Mouse (Mus musculus) forebrain, embryonic 14.5 days (tissue): ENCODE data around the gene Gm20388. TPM values are rescaled to one million over a fixed set of nuclear protein-coding genes. Genes with fewer than 3 reads are reported as not detected.

Source experiments
- ATAC-seq: fragments of 200-750 bp; cut with Nextera tagmentation; 2 replicates; pipeline ENCODE4 v1.8.0; 2017; ENCODE audit warnings: mild to moderate bottlenecking, moderate library complexity
- DNase-seq: peaks from one replicate; pipeline ENCODE4 v3.0.0-alpha.2; 2015; ENCODE audit warnings: low spot score
- H3K27ac ChIP-seq: fragments of 300-500 bp; sonication (generic); 2 replicates; pipeline ENCODE4 v1.5.1; 2014; ENCODE audit warnings: low read depth, mild to moderate bottlenecking, control low read depth, low read length, moderate library complexity
- H3K27me3 ChIP-seq: fragments of 300-500 bp; sonication (generic); replicated peaks from 2 replicates; pipeline ENCODE4 v1.6.1; 2014; ENCODE audit warnings: low read length, control low read depth, mixed read lengths; ENCODE audit not compliant: control insufficient read depth, insufficient read depth
- H3K36me3 ChIP-seq: fragments of 300-500 bp; sonication (generic); 2 replicates; pipeline ENCODE4 v1.6.1; 2014; ENCODE audit warnings: low read length, control low read depth; ENCODE audit not compliant: control insufficient read depth, insufficient read depth
- H3K4me1 ChIP-seq: fragments of 300-500 bp; sonication (generic); 2 replicates; pipeline ENCODE4 v1.6.1; 2014; ENCODE audit warnings: antibody characterized with exemption, low read length, control low read depth; ENCODE audit not compliant: control insufficient read depth, insufficient read depth
- H3K4me2 ChIP-seq: fragments of 300-500 bp; sonication (generic); 2 replicates; pipeline ENCODE4 v1.6.1; 2014; ENCODE audit warnings: mild to moderate bottlenecking, control low read depth, low read length
- H3K4me3 ChIP-seq: fragments of 300-500 bp; sonication (generic); 2 replicates; pipeline ENCODE4 v1.5.1; 2014; ENCODE audit warnings: low read depth, low read length, control low read depth
- H3K9ac ChIP-seq: fragments of 300-500 bp; sonication (generic); 2 replicates; pipeline ENCODE4 v1.6.1; 2014; ENCODE audit warnings: mild to moderate bottlenecking, low read length, control low read depth, moderate library complexity
- H3K9me3 ChIP-seq: fragments of 300-500 bp; sonication (generic); replicated peaks from 2 replicates; pipeline ENCODE4 v1.6.1; 2016; ENCODE audit warnings: low read length, control low read depth, mixed read lengths; ENCODE audit not compliant: control insufficient read depth
- WGBS: fragments of 180-500 bp; shearing (Covaris S2); extraction: QIAGEN DNeasy Blood & Tissue Kit; methylation state at CpG from one replicate; pipeline ENCODE4 v1.1.7; 2014; 5-methylcytosine and 5-hydroxymethylcytosine counted together
- polyA plus RNA-seq: library from polyadenylated mRNA; unstranded; fragments of >200 nt; fragmentation: Nextera tagmentation; extraction: Ambion mirVana; gene quantifications from 2 replicates; pipeline ENCODE4 v1.2.1, GENCODE M21; 2014

Gm20388 gene
- polyA plus RNA-seq, 1 experiment from 2014 or later, result 7.4 TPM

GRCm38 (mm10) chr8:122102286-122102685 lies 2191.6 kb downstream of the Gm20388 start:
- Histone ChIP-seq H3K36me3 (no peaks in the 10 kb centered on the region), H3K9me3 (no peaks in the 10 kb centered on the region), H3K9ac (no peak overlapping the region), H3K27me3 (no peaks in the 10 kb centered on the region), H3K4me3 (no peak overlapping the region), H3K4me1 (no peaks in the 10 kb centered on the region), H3K27ac (no peak overlapping the region), H3K4me2 (no peak overlapping the region)
- DNase-seq, result no peak
- 23% methylated on average over 8 of the region's 8 CpGs for WGBS
- no peak for ATAC-seq

DNA sequence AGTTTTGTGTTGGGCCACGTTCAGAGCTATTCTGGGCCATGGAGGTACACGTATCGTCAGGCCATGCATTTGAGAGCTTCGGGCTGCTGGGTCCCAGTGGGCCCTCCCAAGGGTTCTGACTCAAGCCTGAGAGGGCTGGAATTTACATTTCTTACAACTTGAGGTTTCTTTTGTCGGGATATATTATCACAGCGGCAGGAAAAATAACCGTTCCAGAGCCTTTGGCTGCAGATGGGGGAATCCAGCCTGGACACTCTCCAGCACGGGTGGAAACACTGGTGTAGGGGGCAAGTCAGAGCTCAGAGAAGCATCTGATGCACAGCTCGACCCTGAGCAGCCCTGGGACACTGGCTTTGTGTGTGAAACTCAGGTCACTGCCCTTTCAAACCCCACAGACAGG lies 2192.6 kb downstream of the Gm20388 start:
- Histone ChIP-seq H3K4me1 (no peaks in the 10 kb centered on the region), H3K9ac (no peak overlapping the region), H3K27me3 (no peaks in the 10 kb centered on the region), H3K4me2 (no peak overlapping the region), H3K4me3 (no peak overlapping the region), H3K9me3 (no peaks in the 10 kb centered on the region), H3K36me3 (no peaks in the 10 kb centered on the region), H3K27ac (no peak overlapping the region)
- 84% methylated on average over 9 of the region's 9 CpGs for WGBS
- ATAC-seq (no peak), DNase-seq (no peak)

GRCm38 (mm10) chr8:122104658-122105057 lies 2194.0 kb downstream of the Gm20388 start:
- DNase-seq, result no peak
- Histone ChIP-seq H3K27me3 (no peaks in the 10 kb centered on the region), H3K4me3 (no peak overlapping the region), H3K4me1 (no peaks in the 10 kb centered on the region), H3K27ac (no peak overlapping the region), H3K9ac (no peak overlapping the region), H3K36me3 (no peaks in the 10 kb centered on the region), H3K4me2 (no peak overlapping the region), H3K9me3 (no peaks in the 10 kb centered on the region)
- WGBS, result 60% methylated on average over 4 of the region's 4 CpGs
- ATAC-seq, result no peak

DNA sequence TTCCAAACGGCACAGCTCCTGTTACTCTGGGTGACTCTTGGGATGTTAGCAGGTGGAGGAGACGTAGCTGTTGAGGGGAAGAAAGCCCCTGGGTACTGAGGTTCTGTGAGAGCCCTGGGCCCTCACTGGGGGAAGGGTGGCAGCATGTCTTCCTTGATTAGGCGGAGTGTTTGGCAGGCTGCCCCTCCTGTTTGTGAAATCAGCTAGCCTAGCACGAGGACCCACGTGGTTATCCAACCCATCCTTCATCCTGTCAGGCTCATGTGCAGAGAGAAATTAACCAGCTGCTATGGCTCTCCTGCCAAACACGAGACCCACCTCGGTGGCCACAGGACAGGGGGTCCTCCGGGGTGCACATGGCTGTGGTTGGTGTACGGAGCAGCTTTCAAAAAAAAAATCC lies 2195.6 kb downstream of the Gm20388 start:
- H3K27me3 ChIP-seq, result no peaks in the 10 kb centered on the region
- WGBS, result 54% methylated on average over 9 of the region's 9 CpGs
- peaks cover 3% of the 10 kb centered on the region; the same call in 1 of the 2 replicates for H3K4me1 ChIP-seq
- no peaks in the 10 kb centered on the region for H3K36me3 ChIP-seq
- peak; percentile 82 for DNase-seq
- H3K4me2 ChIP-seq, result no peak overlapping the region
- no peak overlapping the region for H3K27ac ChIP-seq
- H3K9ac ChIP-seq, result no peak overlapping the region
- peak; percentile 65 for ATAC-seq
- no peak overlapping the region for H3K4me3 ChIP-seq
- no peaks in the 10 kb centered on the region for H3K9me3 ChIP-seq

DNA sequence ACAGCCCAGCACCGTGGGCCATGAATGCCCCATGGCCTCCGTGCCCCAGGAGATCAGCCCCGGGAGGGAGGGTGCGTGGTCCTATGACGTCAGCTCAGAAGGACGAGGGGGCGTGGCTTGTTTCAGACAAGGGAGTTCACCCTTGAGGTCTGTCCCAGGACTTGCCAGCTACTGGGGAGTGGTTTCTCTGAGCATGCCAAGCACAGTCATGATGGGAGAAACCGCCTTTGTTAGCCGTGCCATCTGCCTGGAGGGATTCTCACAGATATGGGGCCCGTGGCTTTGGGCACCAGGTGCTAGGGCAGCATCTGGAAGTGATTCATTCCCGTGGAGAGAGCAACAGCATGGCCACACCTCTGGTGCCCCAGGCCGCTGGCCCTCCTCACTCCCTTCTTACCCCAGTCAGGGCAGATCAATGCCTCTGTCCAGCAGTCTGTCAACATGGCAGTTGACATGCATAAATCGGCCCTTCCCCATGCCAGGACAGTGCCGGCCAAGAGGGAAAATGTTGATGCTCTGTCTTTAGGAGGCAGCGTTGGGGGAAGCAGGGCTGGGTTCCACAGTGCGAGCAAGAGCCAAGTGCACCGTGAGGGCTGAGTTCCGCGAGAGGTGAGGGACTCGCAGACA lies 2199.7 kb downstream of the Gm20388 start:
- Histone ChIP-seq H3K27ac (no peak overlapping the region), H3K27me3 (no peaks in the 10 kb centered on the region), H3K4me1 (peaks cover 3% of the 10 kb centered on the region; the same call in 1 of the 2 replicates), H3K9ac (no peak overlapping the region), H3K4me3 (no peak overlapping the region), H3K9me3 (no peaks in the 10 kb centered on the region), H3K36me3 (no peaks in the 10 kb centered on the region), H3K4me2 (no peak overlapping the region)
- no peak for ATAC-seq
- WGBS, result 78% methylated on average over 20 of the region's 20 CpGs
- no peak for DNase-seq

DNA sequence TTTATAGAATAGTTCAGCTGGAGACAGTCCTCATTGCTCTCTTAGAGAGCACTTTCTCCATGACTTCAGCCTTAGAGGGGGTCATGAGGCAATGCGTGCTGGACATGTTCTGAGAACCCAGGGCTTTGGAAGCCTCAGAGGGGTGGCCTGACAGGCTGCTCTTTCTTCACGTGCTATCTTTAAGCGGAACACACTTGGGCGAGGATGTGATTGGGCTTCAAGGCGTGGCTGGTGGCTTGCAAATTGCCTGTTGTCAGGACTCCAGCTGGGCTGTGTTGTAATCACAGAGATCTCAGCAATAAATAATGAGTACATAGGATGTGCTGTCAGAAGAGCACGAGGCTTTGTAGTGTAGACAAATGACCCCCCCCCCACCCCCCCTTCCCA lies 2200.2 kb downstream of the Gm20388 start:
- Histone ChIP-seq H3K36me3 (no peaks in the 10 kb centered on the region), H3K27ac (no peak overlapping the region), H3K4me2 (no peak overlapping the region), H3K27me3 (no peaks in the 10 kb centered on the region), H3K9ac (no peak overlapping the region), H3K4me3 (no peak overlapping the region), H3K9me3 (no peaks in the 10 kb centered on the region), H3K4me1 (peaks cover 3% of the 10 kb centered on the region; the same call in 1 of the 2 replicates)
- DNase-seq (no peak), ATAC-seq (no peak)
- 54% methylated on average over 6 of the region's 6 CpGs for WGBS

DNA sequence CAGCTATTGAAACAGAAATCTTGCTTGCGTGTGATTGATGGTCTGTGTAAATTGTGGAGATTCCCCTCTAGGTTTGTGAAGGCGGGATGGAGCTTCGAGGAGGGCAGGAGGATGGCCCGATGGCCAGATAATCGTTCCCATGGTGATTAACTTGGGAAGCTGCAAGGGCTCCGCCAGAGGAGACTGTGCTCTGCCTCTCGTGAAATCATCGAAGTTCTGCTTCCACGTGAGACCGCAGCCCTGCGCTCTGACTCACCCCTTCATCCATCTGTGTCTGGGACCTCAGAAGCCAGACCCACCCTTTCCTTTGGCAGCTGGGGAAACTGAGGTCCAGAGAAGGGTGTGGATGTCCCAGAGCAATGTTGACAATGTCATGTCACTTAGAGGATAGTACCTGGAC lies 2201.1 kb downstream of the Gm20388 start:
- peaks cover 3% of the 10 kb centered on the region; the same call in 1 of the 2 replicates for H3K4me1 ChIP-seq
- no peak overlapping the region for H3K9ac ChIP-seq
- no peak overlapping the region for H3K4me3 ChIP-seq
- 77% methylated on average over 11 of the region's 11 CpGs for WGBS
- H3K27ac ChIP-seq, result no peak overlapping the region
- no peaks in the 10 kb centered on the region for H3K36me3 ChIP-seq
- DNase-seq (no peak), ATAC-seq (no peak)
- H3K4me2 ChIP-seq, result no peak overlapping the region
- no peaks in the 10 kb centered on the region for H3K9me3 ChIP-seq
- H3K27me3 ChIP-seq, result no peaks in the 10 kb centered on the region

DNA sequence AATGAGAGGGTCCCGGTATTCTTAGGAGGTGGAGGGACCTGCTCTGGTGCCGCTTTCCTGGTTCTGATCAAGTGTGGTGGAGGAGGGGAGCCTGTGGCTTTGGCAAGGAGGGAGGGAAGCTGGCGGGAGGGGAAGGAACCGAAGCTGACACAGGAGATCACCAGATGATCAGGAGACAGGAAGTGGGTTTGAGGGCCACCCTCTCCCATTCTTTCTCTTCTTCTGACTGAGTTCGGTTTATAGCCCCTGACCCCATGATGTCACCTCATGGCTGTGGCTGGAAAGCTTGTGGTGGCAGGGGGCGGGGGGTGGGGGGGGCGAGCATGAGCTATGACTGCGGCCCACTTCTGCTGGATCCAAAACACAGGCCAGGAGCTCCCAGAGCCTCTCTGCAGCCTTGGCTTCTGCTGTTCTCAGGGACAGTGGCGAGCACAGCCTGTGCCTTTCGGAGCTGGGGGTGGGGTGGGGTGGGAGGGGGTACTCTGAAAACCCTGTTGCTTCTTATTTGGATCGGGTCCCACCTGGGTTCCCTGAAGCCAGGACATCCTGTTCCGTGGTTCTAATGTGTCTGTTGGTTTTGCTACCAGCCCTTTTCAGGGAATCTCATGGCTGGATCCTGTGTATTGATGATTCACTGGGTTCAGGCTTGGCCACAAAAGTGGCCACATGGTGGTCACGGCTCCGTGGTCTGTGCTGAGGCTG lies 2201.8 kb downstream of the Gm20388 start:
- Histone ChIP-seq H3K9ac (no peak overlapping the region), H3K4me2 (no peak overlapping the region), H3K4me1 (peaks cover 3% of the 10 kb centered on the region; the same call in 1 of the 2 replicates), H3K36me3 (no peaks in the 10 kb centered on the region), H3K27ac (no peak overlapping the region), H3K9me3 (no peaks in the 10 kb centered on the region), H3K27me3 (no peaks in the 10 kb centered on the region), H3K4me3 (no peak overlapping the region)
- no peak for ATAC-seq
- no peak for DNase-seq
- 82% methylated on average over 14 of the region's 14 CpGs for WGBS

- peaks cover 3% of the 10 kb centered on the region; the same call in 1 of the 2 replicates for H3K4me1 ChIP-seq
- 83% methylated on average over 2 of the region's 2 CpGs for WGBS
- no peaks in the 10 kb centered on the region for H3K27me3 ChIP-seq
- H3K36me3 ChIP-seq, result no peaks in the 10 kb centered on the region
- no peak overlapping the region for H3K9ac ChIP-seq
- no peaks in the 10 kb centered on the region for H3K9me3 ChIP-seq
- DNase-seq, result no peak
- no peak overlapping the region for H3K4me3 ChIP-seq
- H3K4me2 ChIP-seq, result no peak overlapping the region
- ATAC-seq, result no peak
- H3K27ac ChIP-seq, result no peak overlapping the region
Measured at GRCm38 (mm10) chr8:122114890-122115289, 2204.2 kb downstream of the Gm20388 start.
